Mouse (Mus musculus) stomach, postnatal 0 days (tissue): Measurements from ENCODE around the gene Tent4a. TPM values are rescaled to one million over a fixed set of nuclear protein-coding genes. Genes with fewer than 3 reads are reported as not detected.
A peak's percentile ranks its signal among the peaks of the same experiment; 100 is the strongest.

Source experiments
- ATAC-seq: fragments of 200-750 bp; cut with Nextera tagmentation; 2 replicates; pipeline ENCODE4 v1.8.0; 2017; ENCODE audit not compliant: low FRiP score, low TSS enrichment
- DNase-seq: peaks from one replicate; pipeline ENCODE4 v3.0.0-alpha.2; 2016; ENCODE audit warnings: low spot score
- H3K27ac ChIP-seq: fragments of 300-500 bp; sonication (generic); replicated peaks from 2 replicates; pipeline ENCODE4 v1.5.1; 2014; ENCODE audit warnings: mild to moderate bottlenecking, control low read depth
- H3K27me3 ChIP-seq: fragments of 300-500 bp; sonication (generic); 2 replicates; pipeline ENCODE4 v1.6.1; 2014; ENCODE audit warnings: low read length; ENCODE audit not compliant: control insufficient read depth, insufficient read depth
- H3K36me3 ChIP-seq: fragments of 300-500 bp; sonication (generic); 2 replicates; pipeline ENCODE4 v1.6.1; 2014; ENCODE audit warnings: low read length, mixed read lengths; ENCODE audit not compliant: control insufficient read depth, insufficient read depth
- H3K4me1 ChIP-seq: fragments of 300-500 bp; sonication (generic); replicated peaks from 2 replicates; pipeline ENCODE4 v1.6.1; 2014; ENCODE audit warnings: antibody characterized with exemption; ENCODE audit not compliant: control insufficient read depth, insufficient read depth
- H3K4me2 ChIP-seq: fragments of 300-500 bp; sonication (generic); replicated peaks from 2 replicates; pipeline ENCODE4 v1.6.1; 2014; ENCODE audit warnings: low read depth, mild to moderate bottlenecking, control low read depth, moderate library complexity
- H3K4me3 ChIP-seq: fragments of 300-500 bp; sonication (generic); 2 replicates; pipeline ENCODE4 v1.5.1; 2014; ENCODE audit warnings: low read depth, low read length, control low read depth
- H3K9ac ChIP-seq: fragments of 300-500 bp; sonication (generic); 2 replicates; pipeline ENCODE4 v1.6.1; 2014; ENCODE audit warnings: mild to moderate bottlenecking, low read length, control low read depth, mixed read lengths
- H3K9me3 ChIP-seq: fragments of 300-500 bp; sonication (generic); 2 replicates; pipeline ENCODE4 v1.6.1; 2016; ENCODE audit warnings: low read length; ENCODE audit not compliant: control insufficient read depth
- CTCF ChIP-seq: IDR thresholded peaks from 2 replicates; pipeline ENCODE4 v1.5.1; 2016; ENCODE audit warnings: antibody characterized with exemption, low read depth, mild to moderate bottlenecking, moderate library complexity
- EP300 ChIP-seq: optimal IDR thresholded peaks from 2 replicates; pipeline ENCODE3; 2016; ENCODE audit warnings: antibody characterized with exemption
- WGBS: fragments of 180-500 bp; shearing (Covaris S2); extraction: QIAGEN DNeasy Blood & Tissue Kit; methylation state at CpG from one replicate; pipeline ENCODE4 v1.1.7; 2014; 5-methylcytosine and 5-hydroxymethylcytosine counted together
- polyA plus RNA-seq: library from polyadenylated mRNA; unstranded; fragments of >200 nt; fragmentation: Nextera tagmentation; extraction: Ambion mirVana; gene quantifications from 2 replicates; pipeline ENCODE4 v1.2.1, GENCODE M21; 2015

Tent4a gene
- polyA plus RNA-seq, 1 experiment from 2014 or later: 2.6 TPM

DNA sequence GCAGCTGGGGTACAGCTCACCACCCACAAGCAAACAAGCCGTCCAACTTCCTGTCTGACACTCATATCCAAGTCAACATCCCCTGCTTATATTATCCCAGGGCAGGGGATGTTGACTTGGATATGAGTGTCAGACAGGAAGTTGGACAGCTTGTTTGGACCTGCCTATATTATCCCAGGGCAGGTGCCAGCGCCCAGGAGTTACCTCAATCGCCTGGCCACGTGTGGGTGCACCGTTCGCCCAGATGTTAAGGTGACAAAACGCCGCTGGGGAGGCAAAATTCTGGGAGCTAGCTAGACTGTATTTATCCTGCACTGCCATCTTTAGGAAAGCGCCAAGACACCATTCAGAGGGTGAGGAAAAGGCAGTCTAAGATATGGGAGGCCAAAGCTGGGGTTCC is 44.6 kb downstream of the Tent4a start:
- DNase-seq (peak; percentile 40), ATAC-seq (peak; percentile 87)
- Histone ChIP-seq H3K9ac (no peak overlapping the region), H3K4me3 (no peak overlapping the region), H3K4me2 (no peak overlapping the region), H3K4me1 (peaks cover 3% of the 10 kb centered on the region; the same call in 1 of the 2 replicates), H3K27me3 (peaks cover 3% of the 10 kb centered on the region; the same call in 1 of the 2 replicates), H3K36me3 (no peaks in the 10 kb centered on the region), H3K9me3 (no peaks in the 10 kb centered on the region), H3K27ac (no peak overlapping the region)
- TF ChIP-seq CTCF (no peak), EP300 (no peak)
- 51% methylated on average over 9 of the region's 9 CpGs for WGBS

DNA sequence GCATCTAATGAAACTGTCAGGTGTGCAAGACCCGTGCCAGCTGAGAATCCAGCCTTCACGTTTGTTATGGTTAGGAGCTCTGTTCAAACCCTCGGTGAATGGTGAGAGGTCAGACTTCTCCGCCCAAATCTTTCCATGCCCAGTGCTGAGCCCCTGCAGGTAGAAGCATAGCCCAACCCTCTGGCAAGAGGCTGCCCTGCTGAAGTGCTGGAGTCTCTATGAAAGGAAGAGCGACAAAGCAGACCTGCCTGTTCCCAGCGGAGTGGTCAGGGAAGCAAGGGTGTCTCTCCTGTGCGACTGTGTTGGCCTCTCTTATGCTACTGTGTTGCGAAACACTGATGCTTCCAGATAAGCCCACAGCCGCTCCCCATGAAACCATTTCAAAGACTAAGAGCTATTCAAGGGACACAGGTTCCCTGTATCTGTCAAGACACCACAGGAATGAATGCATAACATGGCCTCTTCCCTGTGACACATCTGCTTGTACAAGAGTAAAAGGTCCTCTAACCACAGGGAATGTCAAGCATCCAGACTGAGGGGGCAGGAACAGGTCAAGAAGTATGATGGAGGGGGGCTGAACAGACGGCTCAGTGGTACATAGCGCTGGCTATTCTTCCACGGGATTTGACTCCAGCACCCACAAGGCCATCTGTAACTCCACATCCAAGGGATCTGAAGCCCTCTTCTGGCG is 45.7 kb downstream of the Tent4a start:
- WGBS: 30% methylated on average over 13 of the region's 13 CpGs
- 0 out of 2 replicates have a peak, but pooled peaks have one; percentile 3 for ATAC-seq
- no peak overlapping the region for H3K9ac ChIP-seq

GRCm38 (mm10) chr13:69487611-69488275 is 46.7 kb downstream of the Tent4a start:
- Histone ChIP-seq H3K27me3 (peaks cover 5% of the 10 kb centered on the region; the same call in 1 of the 2 replicates), H3K9ac (peak overlapping the region; percentile 23; the same call in 1 of the 2 replicates), H3K4me1 (peaks cover 3% of the 10 kb centered on the region; the same call in 1 of the 2 replicates), H3K27ac (no peak overlapping the region), H3K36me3 (no peaks in the 10 kb centered on the region), H3K4me2 (peak overlapping the region; percentile 45), H3K9me3 (no peaks in the 10 kb centered on the region), H3K4me3 (peak overlapping the region; percentile 13; the same call in 1 of the 2 replicates)
- 4% methylated on average over 26 of the region's 26 CpGs for WGBS
- TF ChIP-seq EP300 (no peak), CTCF (no peak)
- no peak for DNase-seq
- no peak for ATAC-seq

More for the DNA sequence above, 45.7 kb downstream of the Tent4a start:
- Histone ChIP-seq H3K27ac (no peak overlapping the region), H3K9me3 (no peaks in the 10 kb centered on the region), H3K27me3 (peaks cover 5% of the 10 kb centered on the region; the same call in 1 of the 2 replicates), H3K4me1 (peaks cover 3% of the 10 kb centered on the region; the same call in 1 of the 2 replicates), H3K36me3 (no peaks in the 10 kb centered on the region), H3K4me2 (no peak overlapping the region), H3K4me3 (no peak overlapping the region)
- DNase-seq: no peak
- no peak for TF ChIP-seq CTCF
- no peak for TF ChIP-seq EP300

GRCm38 (mm10) chr13:69487108-69487507 is 47.3 kb downstream of the Tent4a start:
- 82% methylated on average over 7 of the region's 7 CpGs for WGBS
- peaks cover 3% of the 10 kb centered on the region; the same call in 1 of the 2 replicates for H3K4me1 ChIP-seq
- no peak overlapping the region for H3K27ac ChIP-seq
- no peak overlapping the region for H3K4me2 ChIP-seq
- no peaks in the 10 kb centered on the region for H3K9me3 ChIP-seq
- H3K9ac ChIP-seq: no peak overlapping the region
- DNase-seq (no peak), ATAC-seq (no peak)
- TF ChIP-seq CTCF (no peak), EP300 (no peak)
- peaks cover 5% of the 10 kb centered on the region; the same call in 1 of the 2 replicates for H3K27me3 ChIP-seq
- no peaks in the 10 kb centered on the region for H3K36me3 ChIP-seq
- H3K4me3 ChIP-seq: no peak overlapping the region

DNA sequence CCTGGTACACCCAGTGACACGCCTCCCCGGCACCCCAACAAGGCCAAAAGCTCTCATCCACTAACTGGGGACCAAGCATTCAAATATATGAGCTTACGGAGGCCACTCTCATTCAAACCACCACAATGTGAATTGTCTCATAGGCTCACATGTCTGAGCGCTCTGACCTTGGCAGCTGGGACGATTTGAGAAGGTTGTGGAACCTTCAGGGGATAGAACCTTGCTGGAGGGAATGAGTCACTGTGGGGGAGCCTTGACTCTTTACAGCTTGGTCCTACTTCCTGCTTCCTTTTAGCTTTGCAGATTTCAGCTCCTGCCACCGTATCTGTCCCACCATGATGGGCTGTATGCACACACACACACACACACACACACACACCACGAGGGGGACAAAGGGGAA is 48.6 kb downstream of the Tent4a start:
- Histone ChIP-seq H3K4me2 (no peak overlapping the region), H3K9ac (no peak overlapping the region), H3K36me3 (no peaks in the 10 kb centered on the region), H3K4me3 (no peak overlapping the region), H3K4me1 (peaks cover 7% of the 10 kb centered on the region), H3K27me3 (peaks cover 6% of the 10 kb centered on the region; the same call in 1 of the 2 replicates), H3K9me3 (no peaks in the 10 kb centered on the region), H3K27ac (no peak overlapping the region)
- TF ChIP-seq CTCF (no peak), EP300 (no peak)
- ATAC-seq (no peak), DNase-seq (no peak)
- 65% methylated on average over 7 of the region's 7 CpGs for WGBS
